Mouse (Mus musculus): ENCODE measurements at regions not wholly inside any gene's neighbourhood (a gene's known extent, or its start where the extent isn't known, plus 50 kb on each side); places are given as distances from the start of the nearest gene placed in this dataset.

- no peak for TF ChIP-seq EP300 (IDR thresholded peaks at IDR 0.05; ENCODE audit: low read depth)
- TF ChIP-seq CTCF (IDR thresholded peaks at IDR 0.05; ENCODE audit: low read depth), result no peak
Measured at GRCm38 (mm10) chr14:116611210-116611609, 313.9 kb upstream of the Gpc6 start.
